Mouse (Mus musculus): Measurements from ENCODE around the gene Wdfy3.

- no peak for TF ChIP-seq ZC3H11A (IDR thresholded peaks at IDR 0.05; ENCODE audit: borderline replicate concordance, low read depth, low read length)
- no peak for TF ChIP-seq MAFK (IDR thresholded peaks at IDR 0.05; ENCODE audit: insufficient read depth, low read depth, low read length)
- no peak for TF ChIP-seq HCFC1 (IDR thresholded peaks at IDR 0.05; ENCODE audit: borderline replicate concordance, insufficient read depth, low read length)
Measured at GRCm38 (mm10) chr5:101962824-101963223, 106.9 kb downstream of the Wdfy3 start.
